Mouse (Mus musculus) gastrocnemius, postnatal 14 days (tissue): Measurements from ENCODE around the gene 2200002J24Rik. TPM values are rescaled to one million over a fixed set of nuclear protein-coding genes. Genes with fewer than 3 reads are reported as not detected.
A peak's percentile ranks its signal among the peaks of the same experiment; 100 is the strongest.
"Not testable (repeated sequence)": the region's sequence is repeated elsewhere in the genome, so short reads cannot be mapped to it uniquely, and the experiment has no call there.

Experiments used
- DNase-seq: peaks from one replicate; pipeline ENCODE4 v3.0.0; 2021; ENCODE audit warnings: mixed read lengths
- intact Hi-C: fragments of 180-260 bp; cut with DNase I; formaldehyde crosslinking; loops from one replicate; pipeline ENCODE4 v1.15.1; 2025; ENCODE audit warnings: low total_unique reads
- total RNA-seq, 2 experiments: library from RNA; stranded (reverse); gene quantifications; 2 replicates each; pipeline ENCODE4 v1.2.3; 2021

The 2200002J24Rik gene
- total RNA-seq, 2 experiments from 2014 or later, result not detected

DNA sequence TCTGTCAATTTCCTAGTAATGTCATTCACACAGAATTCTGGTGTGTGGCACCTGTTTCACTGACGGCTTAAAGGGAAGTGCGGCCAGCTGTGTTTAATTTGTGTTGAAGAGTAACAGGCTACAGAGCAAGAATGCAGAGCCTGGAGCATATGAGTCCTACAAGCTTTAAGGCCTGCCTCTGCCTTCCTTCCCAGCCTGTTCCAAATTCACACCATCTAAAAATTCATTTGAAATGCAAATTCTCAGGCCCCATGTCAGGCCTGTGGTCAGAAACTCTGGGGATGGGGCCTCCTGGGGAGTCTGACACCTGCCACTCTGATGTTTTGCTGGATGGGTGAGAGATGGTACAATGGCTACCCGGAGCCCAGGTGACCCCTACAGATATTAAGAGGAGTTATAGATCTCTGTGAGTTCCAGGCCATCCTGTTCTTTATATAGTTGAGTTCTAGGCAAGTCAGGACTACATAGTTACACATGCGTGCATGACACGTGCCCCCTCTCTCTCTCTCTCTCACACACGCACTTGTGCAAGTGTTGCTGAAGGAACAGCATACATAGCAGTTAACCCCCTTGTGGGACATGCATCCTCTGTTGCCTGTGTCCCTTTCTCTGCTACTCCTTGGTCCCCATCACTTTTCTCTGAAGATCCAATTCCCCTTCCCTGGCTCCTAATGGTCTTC lies 24.7 kb downstream of the 2200002J24Rik start:
- DNase-seq, result no peak
- intact Hi-C loops, result no loop called here

DNA sequence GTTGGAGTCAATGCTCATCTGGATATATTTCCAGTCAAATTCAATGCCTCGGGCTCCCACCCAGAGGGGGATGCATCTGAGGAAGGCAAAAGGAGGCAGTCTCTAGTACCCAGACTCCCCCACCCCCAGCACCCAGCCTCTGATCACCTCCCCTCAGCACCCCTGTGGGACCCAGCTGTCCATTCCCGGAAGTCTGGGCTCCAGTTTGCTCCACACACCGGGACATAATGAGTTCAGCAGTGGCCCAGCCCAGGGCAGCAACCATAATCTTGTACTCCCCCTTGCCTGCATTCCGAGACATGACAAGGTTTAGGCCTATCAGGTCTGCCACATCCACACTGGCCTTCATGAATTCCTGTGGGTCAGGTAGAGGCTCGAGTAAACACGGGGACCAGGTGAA lies 29.5 kb downstream of the 2200002J24Rik start:
- no peak for DNase-seq
- intact Hi-C loops, result no loop called here

DNA sequence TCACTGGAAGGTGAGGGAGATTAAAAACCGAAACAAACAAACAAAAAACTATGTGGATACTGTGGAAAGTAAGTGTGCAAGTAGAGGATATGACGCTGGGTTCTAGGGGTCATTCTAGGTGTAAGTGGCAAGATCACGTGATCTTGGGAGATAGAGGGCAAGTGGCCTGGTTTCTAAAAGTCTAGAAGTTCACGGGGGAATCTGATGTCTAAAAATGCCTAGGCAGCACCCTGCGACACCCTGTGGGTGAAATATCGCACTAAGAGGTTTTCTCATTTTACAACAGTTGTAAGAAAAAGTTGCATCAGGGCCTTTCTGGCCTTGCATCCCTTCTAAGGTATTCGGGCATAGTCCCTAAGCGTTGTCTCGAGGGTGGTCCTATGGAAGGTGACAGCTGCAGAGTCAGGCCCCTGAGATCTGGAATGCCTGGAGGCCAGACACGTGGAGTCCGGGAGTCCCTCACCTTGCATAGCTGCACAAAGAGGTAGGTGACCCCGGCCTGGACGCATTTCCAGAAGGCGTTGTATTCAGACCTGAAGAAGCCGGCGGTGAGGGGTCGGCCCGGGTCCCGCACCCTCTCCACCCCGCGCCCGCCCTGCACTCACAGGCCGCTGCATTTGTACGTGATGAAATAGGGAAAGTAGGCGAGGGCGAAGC lies 30.1 kb downstream of the 2200002J24Rik start:
- intact Hi-C loops, result no loop called here
- no peak for DNase-seq

DNA sequence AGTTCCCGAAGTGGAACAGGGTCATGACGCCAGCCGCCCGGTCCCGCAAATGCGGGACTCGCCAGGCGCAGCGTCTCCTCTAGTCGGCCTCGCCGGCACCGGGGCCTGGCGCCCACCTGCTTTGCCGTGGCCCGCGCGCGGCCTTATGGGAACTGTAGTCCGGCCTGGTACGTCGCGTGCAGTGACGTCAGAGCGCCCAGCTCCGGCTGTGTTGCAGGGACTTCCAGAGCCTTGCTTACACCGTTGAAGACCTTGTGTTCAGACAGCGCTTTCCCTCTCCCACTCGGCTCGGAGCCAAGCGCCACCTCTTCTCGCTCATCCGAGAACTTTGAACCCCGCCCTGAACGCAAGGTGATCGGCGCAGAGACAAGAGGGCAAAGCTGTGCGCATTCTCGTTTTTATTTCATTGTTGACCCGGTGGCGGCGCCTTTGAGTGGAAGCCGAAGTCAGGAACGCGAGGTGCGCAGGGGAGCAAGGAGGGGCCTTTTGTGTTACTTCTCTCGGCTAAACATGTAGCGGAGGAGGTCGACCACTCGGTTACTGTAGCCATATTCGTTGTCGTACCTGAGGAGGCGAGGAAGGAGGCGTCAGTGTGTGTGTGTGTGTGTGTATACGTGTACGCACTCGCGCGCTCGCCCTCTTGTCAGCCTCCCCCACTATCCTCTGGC lies 30.8 kb downstream of the 2200002J24Rik start, which contains the start of gene Tmem147:
Tmem147 (minus strand) TSS at position 145 of the 668 bp plus-strand sequence.
- DNase-seq, result peak; percentile 95
- intact Hi-C loops, result no loop called here

DNA sequence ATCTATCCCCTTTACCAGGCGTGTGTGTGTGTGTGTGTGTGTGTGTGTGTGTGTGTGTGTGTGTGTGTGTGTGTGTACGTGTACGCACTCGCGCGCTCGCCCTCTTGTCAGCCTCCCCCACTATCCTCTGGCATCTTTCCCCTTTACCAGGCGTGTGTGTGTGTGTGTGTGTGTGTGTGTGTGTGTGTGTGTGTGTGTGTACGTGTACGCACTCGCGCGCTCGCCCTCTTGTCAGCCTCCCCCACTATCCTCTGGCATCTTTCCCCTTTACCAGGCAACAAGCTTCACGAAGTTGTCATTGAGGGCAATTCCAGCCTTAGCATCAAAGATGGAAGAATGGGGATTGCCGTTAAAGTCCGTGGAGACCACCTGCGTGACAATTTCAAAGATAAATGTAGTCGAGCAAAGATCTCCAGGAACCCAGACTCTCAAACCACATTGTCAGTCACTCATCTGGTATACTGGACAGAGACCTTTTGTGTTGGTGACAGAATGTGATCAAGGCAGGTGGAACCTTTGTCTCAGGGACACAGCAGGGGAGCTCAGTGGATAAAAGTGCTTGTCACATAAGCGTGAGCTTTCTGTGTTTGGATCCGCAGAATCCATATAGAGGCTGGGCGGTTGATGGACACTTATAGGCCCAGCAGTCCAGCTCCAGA lies 31.5 kb downstream of the 2200002J24Rik start:
- intact Hi-C loops, result not testable (repeated sequence)

DNA sequence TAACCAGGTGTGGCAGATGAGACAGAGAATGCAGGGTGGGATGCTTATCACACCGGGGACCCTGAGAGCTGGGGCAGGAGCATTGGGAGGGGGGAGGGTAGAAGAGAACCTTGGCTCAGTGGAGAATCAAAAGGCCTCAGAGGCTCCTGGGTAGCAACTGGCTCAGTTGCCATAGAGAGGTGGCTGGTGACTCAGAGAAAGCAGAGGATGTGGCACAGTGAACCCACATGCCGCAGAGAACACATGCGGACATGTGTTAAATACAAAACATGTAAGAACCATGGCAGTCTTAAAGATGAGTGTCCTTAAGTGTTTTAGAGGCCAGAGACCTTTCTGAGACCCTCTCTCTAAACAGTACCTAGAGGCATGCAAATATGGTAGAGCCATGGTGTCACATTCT lies 37.5 kb downstream of the 2200002J24Rik start:
- intact Hi-C loops, result no loop called here
- DNase-seq, result no peak

More for the DNA sequence above, 31.5 kb downstream of the 2200002J24Rik start:
- DNase-seq, result not testable (repeated sequence)

DNA sequence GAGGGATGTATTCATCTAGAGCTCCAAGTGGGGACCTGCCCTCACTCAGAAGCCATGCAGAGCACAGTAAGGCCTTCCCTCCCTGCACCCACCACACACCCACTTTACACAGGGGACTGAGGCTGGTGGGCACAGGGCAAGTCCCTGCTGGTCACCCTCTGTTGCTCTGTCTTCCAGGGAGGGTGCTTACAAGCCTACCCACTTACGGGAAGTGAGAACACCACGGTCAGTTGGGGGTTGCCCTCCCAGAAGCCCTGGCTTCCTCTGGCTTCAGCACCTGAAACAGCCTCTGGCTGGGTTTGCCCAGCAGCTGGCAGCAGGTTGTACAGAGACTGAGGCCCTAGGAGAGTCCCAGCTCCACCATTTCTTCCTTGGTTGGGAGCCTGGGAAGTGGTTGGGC lies 43.8 kb downstream of the 2200002J24Rik start:
- intact Hi-C loops, DNase-seq: not testable (repeated sequence)

DNA sequence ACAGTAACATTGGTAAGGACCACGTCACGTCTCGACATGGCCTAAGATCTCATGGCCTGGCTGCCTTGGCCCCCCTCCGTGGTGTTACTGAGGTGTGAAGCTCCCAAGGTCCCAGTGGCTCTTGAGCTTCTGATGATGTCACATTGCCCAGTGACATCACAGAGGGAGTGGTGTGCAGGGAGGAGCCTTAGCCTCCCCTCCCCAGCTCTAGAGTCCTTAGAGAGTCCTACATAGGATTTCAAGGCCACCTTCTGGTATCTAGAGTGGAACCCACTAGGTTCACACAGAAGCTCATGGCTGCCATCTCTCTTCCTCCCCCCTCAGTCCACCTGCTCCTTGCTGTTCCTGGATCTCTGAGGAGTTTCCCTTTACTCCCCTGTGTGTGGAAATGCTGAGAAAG lies 44.9 kb downstream of the 2200002J24Rik start, which contains the start of gene Gapdhs:
Gapdhs (minus strand) TSS at position 65 of the 400 bp plus-strand sequence.
- intact Hi-C loops, DNase-seq: not testable (repeated sequence)

DNA sequence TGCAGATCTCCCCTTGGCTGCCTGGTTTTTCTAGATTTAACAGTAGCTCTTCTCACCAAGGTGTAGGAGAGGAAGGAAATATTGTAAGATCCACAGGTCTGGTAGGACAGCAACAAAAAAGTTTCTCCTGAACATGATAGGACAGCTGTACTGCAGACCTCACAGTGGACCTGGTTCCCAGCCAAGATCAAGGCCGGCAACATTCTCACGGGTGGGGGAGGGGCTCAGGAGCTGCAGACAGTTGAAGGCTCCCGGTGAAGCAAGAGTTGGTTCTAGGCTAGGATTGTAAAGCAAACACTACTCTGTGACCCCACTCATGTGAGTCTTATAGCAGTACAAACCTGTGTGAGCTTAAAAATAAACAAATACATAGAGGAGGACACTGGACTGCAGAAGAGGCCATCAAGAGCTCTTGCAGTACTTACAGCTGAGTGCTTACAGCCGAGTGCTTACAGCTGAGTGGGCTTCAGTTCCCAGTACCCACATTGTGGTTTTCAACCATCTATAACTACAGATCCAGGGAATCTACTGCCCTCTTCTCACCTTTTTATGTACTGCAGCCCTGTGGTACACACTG lies 45.4 kb downstream of the 2200002J24Rik start:
- intact Hi-C loops, result no loop called here
- DNase-seq, result peak; percentile 30

DNA sequence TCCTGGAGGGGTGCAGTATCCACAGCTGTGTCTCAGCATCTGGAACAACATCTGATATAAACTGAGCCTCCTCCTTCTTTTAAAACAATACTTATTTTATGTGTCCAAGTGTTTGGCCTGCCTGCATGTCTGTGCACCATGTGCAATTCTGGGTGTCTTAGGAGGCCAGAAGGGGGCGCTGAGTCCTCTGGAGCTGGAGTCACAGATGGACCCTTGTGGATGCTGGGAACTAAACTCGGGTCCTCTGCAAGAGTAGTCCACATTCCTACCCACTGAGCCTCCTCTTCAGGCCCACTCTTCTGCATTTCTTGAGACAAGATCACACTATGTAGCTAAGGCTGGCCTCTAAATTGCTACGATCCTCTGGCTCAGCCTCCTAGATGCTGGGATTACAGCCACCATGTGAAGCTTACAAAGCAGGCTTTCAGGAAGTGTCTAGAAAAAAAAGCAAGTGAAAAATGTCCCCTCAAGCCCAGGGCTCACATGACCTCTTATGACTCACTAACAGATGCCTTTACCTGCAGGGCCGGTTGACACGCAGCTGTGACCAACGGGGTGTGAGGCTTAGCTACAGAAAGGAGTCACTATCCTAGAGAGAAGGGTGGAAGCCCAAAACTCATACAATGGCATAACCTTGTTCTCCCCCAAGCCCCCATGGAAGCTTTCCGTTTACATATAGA lies 48.9 kb downstream of the 2200002J24Rik start:
- DNase-seq, result no peak

More for the DNA sequence above, 48.9 kb downstream of the 2200002J24Rik start:
- intact Hi-C loops, result no loop called here

Other genes with a start within 250 kb of the 2200002J24Rik start
- gene Kirrel2, start 241.2 kb upstream of the 2200002J24Rik start, total RNA-seq, result not detected
- gene Nphs1, start 240.6 kb upstream of the 2200002J24Rik start, total RNA-seq, result not detected
- not detected for gene Prodh2, start 205.3 kb upstream of the 2200002J24Rik start, total RNA-seq
- gene Arhgap33, start 163.9 kb upstream of the 2200002J24Rik start, total RNA-seq, result 1 to 10 TPM in 1 of 2 experiments, under 1 TPM in 1; 0.98 to 2.4 TPM
- gene Hspb6, start 146.7 kb upstream of the 2200002J24Rik start, total RNA-seq, result 100 to 1,000 TPM; 455 to 476 TPM
- 1 to 10 TPM; 3.9 to 4.8 TPM for gene Proser3, start 146.6 kb upstream of the 2200002J24Rik start, total RNA-seq
- 1 to 10 TPM; 8.4 to 9.1 TPM for gene Lin37, start 139.1 kb upstream of the 2200002J24Rik start, total RNA-seq
- gene U2af1l4, start 135.6 kb upstream of the 2200002J24Rik start, total RNA-seq, result 10 to 100 TPM; 49.6 to 50.1 TPM
- gene Gm49396, start 135.6 kb upstream of the 2200002J24Rik start, total RNA-seq, result 1 to 10 TPM in 1 of 2 experiments, under 1 TPM in 1; 0.74 to 1.7 TPM
- gene Psenen, start 135.3 kb upstream of the 2200002J24Rik start, total RNA-seq, result 10 to 100 TPM; 83.4 to 92.7 TPM
- under 1 TPM; 0.60 to 0.88 TPM for gene Igflr1, start 133.5 kb upstream of the 2200002J24Rik start, total RNA-seq
- gene Kmt2b, start 110.2 kb upstream of the 2200002J24Rik start, total RNA-seq, result 10 to 100 TPM; 14.1 to 15.2 TPM
- not detected for gene Zbtb32, start 100.0 kb upstream of the 2200002J24Rik start, total RNA-seq
- gene Upk1a, start 86.1 kb upstream of the 2200002J24Rik start, total RNA-seq, result under 1 TPM; 0.14 to 0.16 TPM
- 1,000 to 10,000 TPM; 1,322 to 1,882 TPM for gene Cox6b1, start 72.8 kb upstream of the 2200002J24Rik start, total RNA-seq
- not detected for gene Etv2, start 63.1 kb upstream of the 2200002J24Rik start, total RNA-seq
- 10 to 100 TPM; 35.4 to 37.3 TPM for gene Rbm42, start 48.6 kb upstream of the 2200002J24Rik start, total RNA-seq
- 1 to 10 TPM; 2.8 to 2.9 TPM for gene Haus5, start 33.9 kb upstream of the 2200002J24Rik start, total RNA-seq
- gene Pmis2, start 27.3 kb upstream of the 2200002J24Rik start, total RNA-seq, result 1 to 10 TPM; 2.3 to 2.6 TPM
- under 1 TPM; 0.16 to 0.41 TPM for gene Atp4a, start 13.3 kb downstream of the 2200002J24Rik start, total RNA-seq
- 100 to 1,000 TPM; 222 to 233 TPM for gene Tmem147, start 30.6 kb downstream of the 2200002J24Rik start, total RNA-seq
- not detected for gene Gapdhs, start 44.8 kb downstream of the 2200002J24Rik start, total RNA-seq
- gene Sbsn, start 52.5 kb downstream of the 2200002J24Rik start, total RNA-seq, result 1 to 10 TPM; 3.7 to 4.1 TPM
- under 1 TPM in 1 of 2 experiments, not detected in 1; 0.57 TPM for gene Dmkn, start 64.8 kb downstream of the 2200002J24Rik start, total RNA-seq
- 1 to 10 TPM; 3.4 to 3.6 TPM for gene Krtdap, start 89.0 kb downstream of the 2200002J24Rik start, total RNA-seq
- gene Ffar2, start 124.8 kb downstream of the 2200002J24Rik start, total RNA-seq, result under 1 TPM in 1 of 2 experiments, not detected in 1; 0.16 TPM
- gene Ffar3, start 157.3 kb downstream of the 2200002J24Rik start, total RNA-seq, result not detected
- gene Ffar1, start 162.6 kb downstream of the 2200002J24Rik start, total RNA-seq, result not detected
- gene Cd22, start 181.4 kb downstream of the 2200002J24Rik start, total RNA-seq, result under 1 TPM in 1 of 2 experiments, not detected in 1; 0.29 TPM
- 1 to 10 TPM; 3.5 to 9.6 TPM for gene Mag, start 215.9 kb downstream of the 2200002J24Rik start, total RNA-seq
- not detected for gene Hamp2, start 225.8 kb downstream of the 2200002J24Rik start, total RNA-seq
- not detected for gene Hamp, start 245.1 kb downstream of the 2200002J24Rik start, total RNA-seq